Mouse (Mus musculus) liver, embryonic 13.5 days (tissue): Measurements from ENCODE around the gene Dnase2b. TPM values are rescaled to one million over a fixed set of nuclear protein-coding genes. Genes with fewer than 3 reads are reported as not detected.

Source experiments
- ATAC-seq: fragments of 200-750 bp; cut with Nextera tagmentation; 2 replicates; pipeline ENCODE4 v1.8.0; 2017; ENCODE audit warnings: low read depth, mild to moderate bottlenecking, moderate number of reproducible peaks, moderate library complexity
- DNase-seq: peaks from one replicate; pipeline ENCODE4 v3.0.0; 2022
- H3K27ac ChIP-seq: fragments of 300-500 bp; sonication (generic); 2 replicates; pipeline ENCODE4 v1.5.1; 2015; ENCODE audit warnings: moderate library complexity, mild to moderate bottlenecking, inconsistent platforms
- H3K27me3 ChIP-seq: fragments of 300-500 bp; sonication (generic); 2 replicates; pipeline ENCODE4 v1.6.1; 2015; ENCODE audit warnings: mild to moderate bottlenecking, inconsistent platforms
- H3K36me3 ChIP-seq: fragments of 300-500 bp; sonication (generic); 2 replicates; pipeline ENCODE4 v1.6.1; 2015; ENCODE audit warnings: mild to moderate bottlenecking, inconsistent platforms
- H3K4me1 ChIP-seq: fragments of 300-500 bp; sonication (generic); replicated peaks from 2 replicates; pipeline ENCODE4 v1.6.1; 2015; ENCODE audit warnings: inconsistent platforms
- H3K4me2 ChIP-seq: fragments of 300-500 bp; sonication (generic); 2 replicates; pipeline ENCODE4 v1.6.1; 2015; ENCODE audit warnings: inconsistent platforms, mild to moderate bottlenecking, moderate library complexity
- H3K4me3 ChIP-seq: fragments of 300-500 bp; sonication (generic); replicated peaks from 2 replicates; pipeline ENCODE4 v1.5.1; 2015; ENCODE audit warnings: mild to moderate bottlenecking, inconsistent platforms
- H3K9ac ChIP-seq: fragments of 300-500 bp; sonication (generic); 2 replicates; pipeline ENCODE4 v1.6.1; 2015; ENCODE audit warnings: mild to moderate bottlenecking, inconsistent platforms
- H3K9me3 ChIP-seq: fragments of 300-500 bp; sonication (generic); replicated peaks from 2 replicates; pipeline ENCODE4 v1.6.1; 2016; ENCODE audit warnings: inconsistent platforms
- WGBS: fragments of 180-500 bp; shearing (Covaris S2); methylation state at CpG from one replicate; pipeline ENCODE4 v1.1.7; 2015; ENCODE audit not compliant: insufficient replicate concordance; 5-methylcytosine and 5-hydroxymethylcytosine counted together
- polyA plus RNA-seq: library from polyadenylated mRNA; unstranded; fragments of >200 nt; fragmentation: Nextera tagmentation; extraction: Ambion mirVana; gene quantifications from 2 replicates; pipeline ENCODE4 v1.2.1, GENCODE M21; 2015

Gene Dnase2b
- polyA plus RNA-seq, 1 experiment from 2014 or later: 0.35 TPM

- Histone ChIP-seq H3K27me3 (no peaks in the 10 kb centered on the region), H3K4me1 (peaks cover 5% of the 10 kb centered on the region), H3K36me3 (no peaks in the 10 kb centered on the region), H3K4me2 (no peak overlapping the region), H3K4me3 (no peak overlapping the region), H3K9ac (no peak overlapping the region), H3K27ac (no peak overlapping the region), H3K9me3 (no peaks in the 10 kb centered on the region)
- WGBS: 57% methylated on average over 4 of the region's 4 CpGs
- no peak for ATAC-seq
- DNase-seq: no peak
Observed at GRCm38 (mm10) chr3:146611821-146612220, 3.6 kb downstream of the Dnase2b start.

- no peaks in the 10 kb centered on the region for H3K9me3 ChIP-seq
- WGBS: 74% methylated on average over 4 of the region's 4 CpGs
- H3K36me3 ChIP-seq: no peaks in the 10 kb centered on the region
- no peak overlapping the region for H3K4me2 ChIP-seq
- peaks cover 5% of the 10 kb centered on the region for H3K4me1 ChIP-seq
- no peak for ATAC-seq
- H3K9ac ChIP-seq: no peak overlapping the region
- H3K4me3 ChIP-seq: no peak overlapping the region
- H3K27me3 ChIP-seq: no peaks in the 10 kb centered on the region
- H3K27ac ChIP-seq: no peak overlapping the region
- DNase-seq: no peak
Observed at GRCm38 (mm10) chr3:146611261-146611660, 4.1 kb downstream of the Dnase2b start.

GRCm38 (mm10) chr3:146610322-146610721 is 5.1 kb downstream of the Dnase2b start:
- Histone ChIP-seq H3K9me3 (no peaks in the 10 kb centered on the region), H3K4me1 (peaks cover 2% of the 10 kb centered on the region), H3K4me2 (no peak overlapping the region), H3K36me3 (no peaks in the 10 kb centered on the region), H3K27me3 (no peaks in the 10 kb centered on the region), H3K4me3 (no peak overlapping the region), H3K9ac (no peak overlapping the region), H3K27ac (no peak overlapping the region)
- no peak for DNase-seq
- 67% methylated on average over 10 of the region's 10 CpGs for WGBS
- ATAC-seq: no peak

- H3K4me2 ChIP-seq: no peak overlapping the region
- 25% methylated on average over 1 of the region's 1 CpGs for WGBS
- no peaks in the 10 kb centered on the region for H3K9me3 ChIP-seq
- H3K4me1 ChIP-seq: no peaks in the 10 kb centered on the region
- no peaks in the 10 kb centered on the region for H3K36me3 ChIP-seq
- no peak overlapping the region for H3K9ac ChIP-seq
- DNase-seq (no peak), ATAC-seq (no peak)
- no peak overlapping the region for H3K4me3 ChIP-seq
- no peaks in the 10 kb centered on the region for H3K27me3 ChIP-seq
- H3K27ac ChIP-seq: no peak overlapping the region
Observed at GRCm38 (mm10) chr3:146607368-146607767, 8.0 kb downstream of the Dnase2b start.

- Histone ChIP-seq H3K9me3 (no peaks in the 10 kb centered on the region), H3K36me3 (no peaks in the 10 kb centered on the region), H3K4me1 (peaks cover 16% of the 10 kb centered on the region), H3K27ac (no peak overlapping the region), H3K27me3 (no peaks in the 10 kb centered on the region), H3K4me2 (no peak overlapping the region), H3K9ac (no peak overlapping the region), H3K4me3 (no peak overlapping the region)
- DNase-seq: no peak
- no peak for ATAC-seq
- 58% methylated on average over 9 of the region's 9 CpGs for WGBS
Observed at GRCm38 (mm10) chr3:146604647-146605046, 10.7 kb downstream of the Dnase2b start.

GRCm38 (mm10) chr3:146602531-146602930 is 12.9 kb downstream of the Dnase2b start:
- Histone ChIP-seq H3K9me3 (no peaks in the 10 kb centered on the region), H3K27ac (no peak overlapping the region), H3K27me3 (no peaks in the 10 kb centered on the region), H3K4me2 (no peak overlapping the region), H3K4me3 (no peak overlapping the region), H3K9ac (no peak overlapping the region), H3K4me1 (peaks cover 16% of the 10 kb centered on the region), H3K36me3 (no peaks in the 10 kb centered on the region)
- DNase-seq: no peak
- no peak for ATAC-seq
- WGBS: 69% methylated on average over 3 of the region's 3 CpGs

- no peak overlapping the region for H3K9ac ChIP-seq
- H3K36me3 ChIP-seq: no peaks in the 10 kb centered on the region
- H3K4me3 ChIP-seq: no peak overlapping the region
- WGBS: 48% methylated on average over 2 of the region's 2 CpGs
- no peaks in the 10 kb centered on the region for H3K9me3 ChIP-seq
- H3K4me2 ChIP-seq: no peak overlapping the region
- no peak overlapping the region for H3K27ac ChIP-seq
- ATAC-seq (peak; percentile 81), DNase-seq (peak; percentile 34)
- H3K27me3 ChIP-seq: no peaks in the 10 kb centered on the region
- peaks cover 19% of the 10 kb centered on the region for H3K4me1 ChIP-seq
Observed at GRCm38 (mm10) chr3:146601205-146601604, 14.2 kb downstream of the Dnase2b start.

- Histone ChIP-seq H3K9me3 (no peaks in the 10 kb centered on the region), H3K4me3 (no peak overlapping the region), H3K27ac (no peak overlapping the region), H3K36me3 (no peaks in the 10 kb centered on the region), H3K4me2 (no peak overlapping the region), H3K4me1 (peaks cover 19% of the 10 kb centered on the region), H3K27me3 (no peaks in the 10 kb centered on the region), H3K9ac (no peak overlapping the region)
- no peak for ATAC-seq
- DNase-seq: no peak
- 75% methylated on average over 6 of the region's 6 CpGs for WGBS
Observed at GRCm38 (mm10) chr3:146599198-146599900, 16.0 kb downstream of the Dnase2b start.

GRCm38 (mm10) chr3:146598411-146598810 is 17.0 kb downstream of the Dnase2b start:
- WGBS: 63% methylated on average over 6 of the region's 6 CpGs
- H3K9ac ChIP-seq: no peak overlapping the region

GRCm38 (mm10) chr3:146596864-146597263 is 18.5 kb downstream of the Dnase2b start:
- no peaks in the 10 kb centered on the region for H3K36me3 ChIP-seq
- WGBS: 69% methylated on average over 7 of the region's 7 CpGs
- ATAC-seq: no peak
- no peaks in the 10 kb centered on the region for H3K27me3 ChIP-seq
- no peak for DNase-seq
- H3K27ac ChIP-seq: no peak overlapping the region
- peaks cover 17% of the 10 kb centered on the region for H3K4me1 ChIP-seq
- no peak overlapping the region for H3K4me3 ChIP-seq
- H3K9me3 ChIP-seq: no peaks in the 10 kb centered on the region
- H3K4me2 ChIP-seq: no peak overlapping the region
- peak overlapping the region; percentile 22; the same call in 1 of the 2 replicates for H3K9ac ChIP-seq

More at GRCm38 (mm10) chr3:146598411-146598810, 17.0 kb downstream of the Dnase2b start:
- H3K4me1 ChIP-seq: peaks cover 19% of the 10 kb centered on the region
- no peaks in the 10 kb centered on the region for H3K36me3 ChIP-seq
- H3K27me3 ChIP-seq: no peaks in the 10 kb centered on the region
- H3K4me3 ChIP-seq: no peak overlapping the region
- no peak overlapping the region for H3K4me2 ChIP-seq
- DNase-seq (no peak), ATAC-seq (no peak)
- H3K27ac ChIP-seq: no peak overlapping the region
- H3K9me3 ChIP-seq: no peaks in the 10 kb centered on the region

GRCm38 (mm10) chr3:146596387-146596786 is 19.0 kb downstream of the Dnase2b start:
- ATAC-seq: no peak
- Histone ChIP-seq H3K9ac (no peak overlapping the region), H3K4me1 (peaks cover 12% of the 10 kb centered on the region), H3K4me3 (no peak overlapping the region), H3K9me3 (no peaks in the 10 kb centered on the region), H3K4me2 (no peak overlapping the region), H3K36me3 (no peaks in the 10 kb centered on the region), H3K27me3 (no peaks in the 10 kb centered on the region), H3K27ac (peak overlapping the region; percentile 32; the same call in 1 of the 2 replicates)
- no peak for DNase-seq
- WGBS: 75% methylated on average over 8 of the region's 8 CpGs

GRCm38 (mm10) chr3:146595440-146595839 is 20.0 kb downstream of the Dnase2b start:
- Histone ChIP-seq H3K4me1 (peaks cover 3% of the 10 kb centered on the region), H3K9me3 (no peaks in the 10 kb centered on the region), H3K4me2 (no peak overlapping the region), H3K4me3 (no peak overlapping the region), H3K27me3 (no peaks in the 10 kb centered on the region), H3K27ac (no peak overlapping the region), H3K9ac (no peak overlapping the region), H3K36me3 (no peaks in the 10 kb centered on the region)
- 70% methylated on average over 6 of the region's 6 CpGs for WGBS
- ATAC-seq (no peak), DNase-seq (no peak)
